Mouse (Mus musculus): ENCODE results near the gene Polr3f. TPM values are rescaled to one million over a fixed set of nuclear protein-coding genes. Genes with fewer than 3 reads are reported as not detected.

Polr3f gene
- polyA plus RNA-seq (2014; fragmentation: Illumina TruSeq; extraction: RNeasy Lipid Tissue Mini Kit (QIAGEN cat#74804); ENCODE audit: low read depth, low replicate concordance) = 19.4 TPM

DNA sequence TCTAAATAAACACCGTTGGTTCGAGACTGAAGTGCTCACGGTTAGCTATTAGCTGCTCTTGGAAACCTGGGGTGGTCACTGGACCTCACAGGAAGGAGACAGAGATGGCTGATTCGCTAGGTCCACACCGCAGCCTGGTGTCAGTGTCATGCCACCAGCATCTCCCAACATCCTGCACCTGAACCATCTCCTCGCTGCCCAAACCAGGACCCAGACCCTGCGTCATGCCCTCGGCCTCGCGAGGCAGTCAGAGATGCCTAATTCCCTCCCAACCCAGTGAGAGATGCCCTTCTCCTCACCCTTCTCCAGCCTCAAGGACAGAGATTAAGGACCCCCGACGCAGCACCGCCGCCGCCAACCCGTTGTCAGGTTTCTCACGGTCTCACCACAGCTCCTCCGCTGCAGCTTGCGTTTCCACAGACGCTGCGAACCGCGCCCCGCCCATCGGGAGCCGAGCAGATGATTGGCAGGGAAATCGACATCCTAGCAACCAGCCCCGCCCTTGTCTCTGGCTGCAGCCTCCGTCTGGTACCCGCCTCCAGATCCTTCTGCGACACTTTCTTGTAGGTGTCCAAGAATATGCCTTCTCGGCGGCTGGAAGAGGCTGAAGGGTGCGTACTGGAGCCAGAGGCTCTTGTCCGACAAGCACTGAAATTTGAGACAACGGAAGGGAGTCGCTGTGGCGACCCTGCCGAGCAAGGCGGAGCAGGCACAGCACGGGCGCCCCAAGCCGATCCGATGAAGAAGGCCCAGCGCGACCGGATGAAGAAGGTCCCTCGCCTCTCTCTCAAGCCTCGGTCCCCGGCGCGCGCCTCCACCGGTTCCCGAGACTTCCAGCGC, at the start of gene Polr3f, which contains the start of gene Dzank1:
Gene Polr3f, plus strand, starts transcription at position 738 of the 840 bp plus-strand sequence.
Gene Dzank1, minus strand, starts transcription at position 434 of the 840 bp plus-strand sequence.

GRCm38 (mm10) chr2:144550529-144550928, 23.0 kb downstream of the Polr3f start, which contains the start of gene Rbbp9:
Rbbp9 (minus strand) TSS chr2:144550869.

GRCm38 (mm10) chr2:144555820-144556552, 28.5 kb downstream of the Polr3f start, which contains the start of gene Sec23b:
Sec23b (plus strand) TSS chr2:144556229.

Other genes with a start within 250 kb of the Polr3f start
- gene Ovol2, start 195.6 kb upstream of the Polr3f start, polyA plus RNA-seq (2014; fragmentation: Illumina TruSeq; extraction: RNeasy Lipid Tissue Mini Kit (QIAGEN cat#74804); ENCODE audit: low read depth, low replicate concordance) = 24.5 TPM
- 4.5 TPM for gene Kat14, start 158.7 kb upstream of the Polr3f start, polyA plus RNA-seq (2014; fragmentation: Illumina TruSeq; extraction: RNeasy Lipid Tissue Mini Kit (QIAGEN cat#74804); ENCODE audit: low read depth, low replicate concordance)
- 1.7 TPM for gene Pet117, start 158.7 kb upstream of the Polr3f start, polyA plus RNA-seq (2014; fragmentation: Illumina TruSeq; extraction: RNeasy Lipid Tissue Mini Kit (QIAGEN cat#74804); ENCODE audit: low read depth, low replicate concordance)
- gene Dzank1, start 304 bp upstream of the Polr3f start, polyA plus RNA-seq (2014; fragmentation: Illumina TruSeq; extraction: RNeasy Lipid Tissue Mini Kit (QIAGEN cat#74804); ENCODE audit: low read depth, low replicate concordance) = 12.3 TPM
- 17.9 TPM for gene Rbbp9, start 23.2 kb downstream of the Polr3f start, polyA plus RNA-seq (2014; fragmentation: Illumina TruSeq; extraction: RNeasy Lipid Tissue Mini Kit (QIAGEN cat#74804); ENCODE audit: low read depth, low replicate concordance)
- 54.4 TPM for gene Sec23b, start 28.5 kb downstream of the Polr3f start, polyA plus RNA-seq (2014; fragmentation: Illumina TruSeq; extraction: RNeasy Lipid Tissue Mini Kit (QIAGEN cat#74804); ENCODE audit: low read depth, low replicate concordance)
- 3.4 TPM for gene Smim26, start 66.3 kb downstream of the Polr3f start, polyA plus RNA-seq (2014; fragmentation: Illumina TruSeq; extraction: RNeasy Lipid Tissue Mini Kit (QIAGEN cat#74804); ENCODE audit: low read depth, low replicate concordance)
- gene Dtd1, start 72.2 kb downstream of the Polr3f start, polyA plus RNA-seq (2014; fragmentation: Illumina TruSeq; extraction: RNeasy Lipid Tissue Mini Kit (QIAGEN cat#74804); ENCODE audit: low read depth, low replicate concordance) = 12.1 TPM

Measured in testis, adult 10 weeks (tissue).